Mouse (Mus musculus) megakaryocyte, adult 5-6 weeks (primary cell): Measurements from ENCODE around the gene Iqsec1. TPM values are rescaled to one million over a fixed set of nuclear protein-coding genes. Genes with fewer than 3 reads are reported as not detected.

Experiments used
- ATAC-seq: 2 replicates; pipeline ENCODE4 v1.8.0; 2016; ENCODE audit warnings: mild to moderate bottlenecking, inconsistent platforms; ENCODE audit not compliant: poor library complexity, severe bottlenecking
- total RNA-seq, 2 experiments: library from RNA; stranded (forward) in 1 of 2; stranded (reverse) in 1 of 2; fragments of 153-499, 151-499 nt in 1 of 2; fragments of 221-1000, 200-1000 nt in 1 of 2; gene quantifications; 2 replicates each; pipeline versions ENCODE4 v1.2.3 to v1.2.4; 2015 to 2017

Iqsec1 gene
- total RNA-seq, 2 experiments from 2014 or later = 12.2 to 58.0 TPM

DNA sequence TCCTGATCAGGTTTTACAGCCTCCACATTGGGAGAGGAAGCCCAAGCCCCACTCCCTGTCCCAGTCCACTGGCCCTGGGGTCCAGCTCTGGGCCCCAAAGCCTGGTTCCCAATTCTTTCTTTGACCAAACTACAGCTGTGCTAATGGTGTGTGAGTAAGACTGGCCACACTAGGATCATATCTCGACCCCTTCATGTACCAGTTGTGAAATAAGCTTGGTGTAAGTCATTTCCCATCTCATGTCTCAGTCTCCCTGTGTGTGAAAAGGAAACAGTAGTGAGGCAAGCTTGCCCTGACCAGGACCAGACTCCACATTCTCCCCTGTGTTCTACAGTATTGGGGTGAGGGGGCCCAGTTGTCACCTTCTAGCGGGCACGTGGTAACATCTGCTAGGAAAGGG, 200.9 kb downstream of the Iqsec1 start:
- ATAC-seq = peak; percentile 33

DNA sequence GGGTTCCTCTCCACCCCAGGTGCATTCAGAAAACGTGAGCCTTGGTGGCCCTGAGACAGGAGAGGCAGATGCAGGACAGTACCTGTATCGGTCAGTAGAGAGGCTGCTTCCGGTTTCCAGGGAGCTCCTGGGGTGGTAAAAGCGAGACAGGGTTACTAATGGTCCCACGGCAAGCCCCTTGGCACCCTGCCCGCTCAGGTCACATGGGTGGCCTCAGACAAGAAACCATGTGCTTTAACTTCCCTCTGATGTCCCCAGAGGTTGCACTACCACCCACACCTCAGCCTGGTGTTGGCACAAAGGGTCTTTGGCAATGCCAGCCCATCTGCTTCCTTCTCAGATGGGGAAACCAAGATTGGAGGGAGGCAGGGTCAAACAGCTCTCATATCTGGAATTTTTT, 201.4 kb downstream of the Iqsec1 start:
- ATAC-seq = peak; percentile 74

DNA sequence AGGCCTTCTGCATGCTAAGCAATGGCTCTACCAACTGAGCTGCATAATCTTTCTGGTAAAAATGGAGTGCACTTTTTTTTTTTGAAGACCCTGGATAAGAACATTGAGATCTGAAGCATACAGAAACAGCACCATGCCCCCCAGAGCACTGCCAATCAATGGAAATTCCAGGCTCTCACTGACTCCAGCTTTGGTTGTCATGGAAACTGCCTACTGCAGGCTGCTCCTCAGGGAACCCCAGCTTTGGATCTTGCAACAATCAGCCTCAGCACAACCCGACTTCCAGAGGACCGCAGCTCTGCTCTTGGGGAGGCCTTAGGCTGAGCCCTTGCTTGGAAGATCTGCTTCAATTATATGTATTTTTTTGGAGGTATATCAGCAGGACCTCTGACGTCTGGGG, 201.9 kb downstream of the Iqsec1 start:
- ATAC-seq = no peak

DNA sequence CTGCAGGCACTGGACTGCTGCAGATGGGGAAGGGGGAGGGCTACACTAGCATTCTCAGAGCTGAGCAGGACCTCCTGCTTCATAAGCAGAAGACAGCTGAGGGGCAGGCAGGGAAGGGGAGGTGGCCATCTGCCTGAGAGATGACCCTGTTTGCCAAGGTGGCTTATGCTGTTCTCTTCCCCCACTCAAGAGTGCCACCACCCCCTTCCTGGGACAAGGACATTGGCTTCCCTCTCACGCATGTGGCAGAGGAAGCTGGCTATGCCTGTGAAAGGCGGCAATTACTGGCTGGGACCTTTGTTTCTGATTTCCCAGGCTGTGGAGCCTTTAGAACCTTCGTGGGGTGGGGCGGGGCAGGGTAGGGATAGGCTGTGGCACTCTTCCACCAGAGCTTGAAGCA, 204.5 kb downstream of the Iqsec1 start:
- ATAC-seq = no peak

DNA sequence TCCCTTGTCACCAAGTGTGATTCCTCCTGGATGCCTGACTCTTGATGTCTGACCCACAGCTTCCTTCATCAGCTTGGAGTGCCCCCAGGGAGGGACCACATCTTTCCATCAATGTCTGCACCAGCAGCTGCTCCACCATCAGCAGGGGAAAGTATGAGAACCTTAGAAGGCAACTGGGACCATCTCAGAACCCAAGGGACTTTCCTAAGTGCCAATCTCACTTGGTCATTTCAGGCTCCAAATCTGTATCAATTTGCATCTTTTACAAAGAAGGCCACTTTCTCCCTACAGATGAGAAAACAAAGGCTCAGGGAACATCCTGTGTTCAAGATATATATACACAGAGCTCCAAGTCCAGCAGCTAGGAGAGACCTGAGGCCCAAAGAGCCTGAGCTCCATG, 205.3 kb downstream of the Iqsec1 start:
- no peak for ATAC-seq

DNA sequence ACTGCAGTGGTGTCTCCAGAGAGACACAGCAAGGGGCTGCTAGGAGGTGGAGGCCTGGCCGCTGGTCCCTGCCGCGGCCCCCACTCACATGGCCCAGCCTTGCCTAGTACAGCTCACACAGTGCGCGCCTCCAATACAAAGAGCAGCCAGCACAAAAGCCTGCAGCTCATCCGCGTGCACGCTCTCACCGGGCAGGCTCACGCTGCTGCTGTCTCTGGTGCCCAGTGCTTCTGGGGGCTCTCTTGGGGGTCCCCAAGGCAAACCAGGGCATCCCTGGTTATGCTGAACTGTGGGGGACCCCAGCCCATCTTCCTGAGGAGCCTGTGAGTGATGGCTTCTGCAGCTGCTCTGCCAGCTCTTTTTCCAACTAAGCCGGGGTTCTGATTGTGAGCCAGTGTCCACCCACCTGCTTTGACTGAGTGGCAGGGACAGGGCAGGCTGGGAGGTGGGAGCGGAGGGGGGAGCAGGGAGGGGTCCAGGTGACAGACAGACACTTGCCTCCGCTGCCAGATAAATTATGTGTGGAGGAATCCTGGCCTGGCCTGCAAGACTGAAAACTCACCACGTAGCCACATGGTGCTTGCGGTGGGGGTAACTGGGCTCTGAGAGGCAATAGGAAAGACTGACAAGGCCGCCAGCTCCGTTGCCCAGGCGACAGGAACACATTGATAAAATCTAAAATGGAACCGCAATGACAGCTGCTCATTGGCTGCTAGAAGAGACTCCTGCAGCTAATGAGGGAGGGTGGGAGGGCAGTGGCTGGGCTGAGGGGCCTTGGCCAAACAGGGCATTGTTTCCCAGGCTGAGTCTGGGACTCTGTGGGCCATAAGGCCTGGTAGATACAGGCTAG, 206.3 kb downstream of the Iqsec1 start:
- peak; percentile 34 for ATAC-seq

DNA sequence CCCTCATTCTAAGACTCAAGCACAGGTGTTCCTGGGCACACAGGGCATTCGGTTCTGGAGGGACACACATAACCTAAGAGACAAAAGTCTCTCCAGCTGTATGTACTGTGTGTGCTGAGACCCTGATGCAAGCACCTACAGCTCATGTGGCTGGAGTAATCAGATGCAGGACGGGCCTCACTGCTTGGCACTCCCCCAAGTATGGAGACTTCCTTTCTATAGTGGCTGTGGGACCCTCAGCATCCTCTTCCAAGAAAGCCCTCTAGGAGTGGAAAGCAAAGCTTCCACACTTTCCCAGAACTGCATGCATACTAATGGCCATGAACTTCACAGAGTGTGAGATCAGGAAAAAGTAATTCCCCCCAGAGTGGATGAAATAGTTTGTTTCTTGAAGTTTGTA, 208.0 kb downstream of the Iqsec1 start:
- no peak for ATAC-seq

DNA sequence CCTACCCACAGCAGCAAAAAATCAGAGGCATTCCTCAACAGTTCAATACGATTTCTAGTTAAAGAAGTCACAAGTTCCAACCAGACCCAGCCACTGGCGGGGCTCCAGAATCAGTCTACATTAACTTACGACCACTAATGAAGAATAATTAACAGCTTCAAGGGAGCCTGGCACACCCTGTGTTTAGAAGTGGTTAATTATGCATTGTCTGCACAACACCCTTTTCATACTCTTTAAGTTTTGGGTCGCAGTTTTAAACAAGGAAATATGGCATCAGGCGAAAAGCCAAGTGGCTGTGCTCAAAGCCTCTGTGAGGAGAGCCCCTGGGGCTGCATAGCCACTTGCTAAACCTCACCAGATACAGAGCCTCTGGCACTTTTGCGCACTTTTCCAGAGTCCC, 209.6 kb downstream of the Iqsec1 start:
- ATAC-seq = no peak

DNA sequence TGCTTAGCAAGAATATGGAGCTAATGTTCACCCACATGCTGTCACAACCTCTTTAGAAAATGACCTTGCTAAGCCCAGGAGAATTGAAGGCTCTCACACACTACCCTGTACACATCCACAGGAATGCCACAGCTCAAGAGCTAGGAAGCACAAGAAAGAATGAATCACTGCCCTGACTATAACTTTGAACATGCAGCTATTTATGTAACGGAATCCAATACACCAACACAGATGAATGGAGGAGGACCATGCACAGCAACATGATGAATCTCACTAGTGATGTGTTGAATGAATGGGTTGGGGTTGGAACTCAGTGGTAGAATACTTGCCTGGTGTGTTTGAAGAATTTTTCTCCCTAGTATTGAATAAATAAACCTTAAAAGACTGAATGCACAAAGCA, 211.2 kb downstream of the Iqsec1 start:
- no peak for ATAC-seq

DNA sequence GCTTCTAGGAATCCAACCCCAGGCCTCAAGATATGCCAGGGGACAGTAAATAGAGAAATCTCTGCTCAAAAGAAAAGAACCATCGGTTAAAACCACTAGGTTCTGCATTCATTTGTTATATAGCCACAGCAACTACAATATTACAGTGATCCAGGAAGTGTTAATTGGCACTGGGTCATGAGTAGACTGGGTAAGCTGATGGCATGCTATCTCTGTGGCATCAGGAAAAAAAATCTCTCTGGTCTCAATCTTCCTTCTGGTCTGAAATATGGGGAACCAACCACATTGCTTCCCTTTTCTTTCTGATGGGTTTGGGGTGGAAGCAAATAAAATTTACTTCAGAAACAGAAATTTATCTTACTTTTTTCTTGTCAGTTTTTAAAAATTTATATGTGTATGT, 212.9 kb downstream of the Iqsec1 start:
- no peak for ATAC-seq

DNA sequence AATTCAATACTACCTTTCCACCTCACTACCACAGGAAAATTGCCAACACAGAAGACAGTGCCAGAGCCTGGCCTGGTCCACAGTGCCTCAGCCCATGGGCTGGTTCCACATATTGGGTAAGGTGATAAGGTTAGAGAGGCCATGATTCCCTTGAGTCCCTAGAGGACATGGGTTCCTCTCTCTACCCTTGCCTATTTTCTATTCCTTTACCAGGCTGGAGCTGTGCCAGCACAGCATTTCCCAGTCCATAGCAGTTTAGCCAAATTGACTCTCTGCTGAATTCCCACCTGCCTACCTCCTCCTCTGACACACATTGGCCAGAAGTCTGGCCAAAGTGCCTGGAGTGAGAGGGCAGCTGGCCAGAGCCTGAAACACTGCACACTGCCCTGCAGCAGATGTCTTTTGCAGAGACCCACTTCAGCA, 214.7 kb downstream of the Iqsec1 start:
- no peak for ATAC-seq

DNA sequence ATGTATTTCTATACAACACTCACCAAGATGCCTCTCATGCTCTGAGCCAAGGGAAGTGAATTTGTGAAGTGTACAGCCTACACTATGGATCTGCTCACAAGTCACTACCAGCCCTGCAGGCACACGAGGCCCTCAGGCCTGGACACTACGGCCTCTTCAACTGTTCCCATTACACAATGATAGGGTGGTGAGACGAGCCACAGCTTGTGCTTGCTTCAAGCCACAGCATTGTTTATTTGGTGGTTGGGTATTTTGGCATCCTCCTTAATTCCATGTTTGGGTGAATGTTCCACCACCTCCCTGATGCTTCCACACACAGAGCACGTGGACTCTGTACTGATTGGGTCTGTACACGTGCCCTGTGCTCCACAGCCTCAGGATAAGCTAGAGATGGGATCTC, 216.4 kb downstream of the Iqsec1 start:
- ATAC-seq = no peak

DNA sequence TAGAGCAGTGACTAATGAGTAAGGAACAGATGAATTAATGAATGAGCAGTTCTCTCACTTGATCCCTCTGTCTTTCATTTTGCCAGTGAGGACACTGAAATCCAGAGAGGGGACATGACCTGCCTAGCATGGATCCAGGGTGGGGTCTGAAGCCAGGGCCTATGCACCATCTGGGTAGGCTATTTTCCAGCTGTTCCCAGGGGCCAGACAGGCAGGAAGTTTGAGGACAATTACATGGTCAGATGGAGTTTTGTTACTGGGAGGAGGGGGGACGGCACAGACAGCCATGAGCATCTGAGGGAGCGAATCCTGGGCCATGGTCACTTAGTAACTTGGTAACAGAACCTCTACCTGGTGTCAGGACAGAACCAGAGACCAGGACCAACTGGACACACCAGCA, 220.0 kb downstream of the Iqsec1 start:
- no peak for ATAC-seq

DNA sequence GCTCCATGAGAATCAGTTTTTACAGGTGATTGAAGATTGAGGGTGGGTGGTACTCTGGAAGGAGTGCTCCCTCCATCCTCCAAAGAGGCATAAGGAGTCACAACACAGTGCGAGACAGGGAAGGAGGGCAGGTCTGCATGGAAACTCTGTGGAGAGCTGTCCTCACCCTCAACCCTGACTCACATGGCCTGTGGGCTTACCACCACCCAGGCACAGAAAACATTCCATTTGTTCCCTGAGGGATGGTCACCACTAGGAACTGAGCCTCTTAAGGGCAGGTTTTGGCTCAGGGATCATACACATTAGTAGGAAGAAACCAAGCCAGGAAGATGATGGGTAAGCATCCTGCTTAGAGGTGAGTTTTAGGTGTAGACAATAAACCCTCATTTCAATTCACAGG, 220.6 kb downstream of the Iqsec1 start:
- ATAC-seq = no peak

DNA sequence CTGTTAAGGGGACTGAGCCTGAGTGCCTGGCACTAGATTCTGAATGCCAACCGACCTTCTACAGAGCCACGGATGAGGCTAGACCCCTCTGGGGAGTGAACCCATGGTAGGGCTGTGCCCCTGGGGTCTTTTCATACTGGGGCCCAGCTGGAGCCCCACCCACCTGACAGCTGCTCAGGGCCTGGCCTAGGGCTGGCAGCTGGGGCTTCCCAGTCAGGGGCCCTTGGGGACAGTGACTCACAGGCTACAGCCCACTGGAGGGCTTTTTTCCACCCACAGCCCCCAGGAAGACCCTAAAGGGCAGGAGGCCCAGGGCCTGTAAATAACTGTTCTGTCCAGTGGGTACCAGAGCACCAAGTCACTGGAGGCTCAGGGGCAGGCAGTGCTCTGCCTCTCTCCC, 223.7 kb downstream of the Iqsec1 start:
- ATAC-seq = no peak

DNA sequence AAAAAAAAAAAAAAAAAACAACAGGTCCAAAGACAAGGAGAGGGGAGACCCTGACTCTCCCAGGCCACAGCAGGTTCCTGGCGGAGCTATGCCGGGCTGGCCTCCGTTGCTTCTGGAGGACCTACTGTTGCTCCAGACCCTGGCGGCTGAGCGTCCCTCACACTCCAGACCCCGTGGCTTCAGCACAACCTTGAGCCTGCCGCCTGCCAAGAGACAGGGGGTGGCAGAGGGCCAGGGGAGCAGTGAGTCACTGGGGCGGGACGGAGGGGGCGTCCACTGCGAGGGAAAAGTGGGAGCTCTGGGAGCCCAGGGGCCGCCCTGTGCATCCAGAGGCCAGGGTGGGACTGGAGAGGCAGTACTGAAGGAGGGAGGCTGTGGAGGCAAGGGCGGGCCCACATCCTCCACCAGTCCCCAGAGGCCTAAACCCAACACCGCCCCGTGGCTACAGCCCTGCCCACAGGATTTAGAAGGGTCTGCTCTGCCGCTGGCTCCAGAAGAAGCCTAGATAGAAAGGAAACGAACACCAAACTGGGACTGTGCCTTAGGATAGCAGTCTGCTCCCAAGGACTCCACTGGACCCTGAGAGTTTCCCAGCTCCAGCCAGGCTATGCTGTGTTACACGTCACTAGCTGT, 224.4 kb downstream of the Iqsec1 start:
- ATAC-seq = peak; percentile 17; the same call in 1 of the 2 replicates

DNA sequence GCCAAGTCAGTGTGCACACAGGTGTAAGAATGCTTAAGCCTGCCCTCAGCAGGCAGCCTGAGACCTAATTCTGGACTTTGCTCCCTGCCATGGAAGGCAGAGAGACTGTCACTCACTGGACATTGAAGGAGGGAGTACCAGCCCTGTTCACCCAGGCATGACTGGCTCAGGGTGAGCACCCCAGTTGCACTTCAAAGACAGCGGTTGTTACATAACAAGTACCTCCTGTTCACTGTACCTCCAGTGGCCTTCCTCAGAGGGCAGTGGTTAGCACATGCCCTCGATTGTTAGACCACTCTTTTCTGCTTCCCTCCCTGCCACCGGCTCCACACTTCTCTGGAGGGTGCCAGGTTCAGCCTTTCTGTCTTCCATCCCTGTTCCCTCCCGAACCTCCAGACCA, 225.2 kb downstream of the Iqsec1 start:
- peak; percentile 15; the same call in 1 of the 2 replicates for ATAC-seq

DNA sequence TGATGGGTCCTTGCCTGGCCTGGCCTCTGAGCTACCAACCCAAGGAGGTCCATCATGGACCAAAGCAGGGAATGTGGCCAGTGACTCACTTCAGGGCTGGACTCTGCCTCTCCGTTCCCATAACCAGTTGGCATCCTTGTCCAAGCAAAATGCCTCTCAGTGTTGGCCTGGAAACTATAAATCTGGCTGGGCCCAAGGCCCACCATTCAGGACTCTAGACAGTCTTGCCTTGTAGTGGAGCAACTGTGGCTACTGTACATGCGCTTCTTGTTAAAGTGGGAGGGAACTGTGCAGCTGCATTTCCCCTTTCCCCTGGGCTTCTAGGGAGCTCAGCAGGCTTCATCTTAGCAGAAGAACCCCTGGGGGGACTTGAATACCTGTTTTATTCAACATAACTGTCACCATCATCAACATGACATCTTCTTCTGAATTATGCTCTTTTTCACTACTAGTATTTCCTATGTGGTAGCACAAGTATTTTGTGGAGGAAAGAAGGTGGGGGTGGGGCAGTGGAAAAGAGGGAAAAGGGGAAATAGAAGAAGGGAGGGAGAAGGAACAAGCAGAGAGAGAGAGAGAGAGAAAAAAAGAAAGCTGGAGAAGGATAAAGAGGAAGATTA, 226.3 kb downstream of the Iqsec1 start:
- ATAC-seq = 0 out of 2 replicates have a peak, but pooled peaks have one; percentile 17

DNA sequence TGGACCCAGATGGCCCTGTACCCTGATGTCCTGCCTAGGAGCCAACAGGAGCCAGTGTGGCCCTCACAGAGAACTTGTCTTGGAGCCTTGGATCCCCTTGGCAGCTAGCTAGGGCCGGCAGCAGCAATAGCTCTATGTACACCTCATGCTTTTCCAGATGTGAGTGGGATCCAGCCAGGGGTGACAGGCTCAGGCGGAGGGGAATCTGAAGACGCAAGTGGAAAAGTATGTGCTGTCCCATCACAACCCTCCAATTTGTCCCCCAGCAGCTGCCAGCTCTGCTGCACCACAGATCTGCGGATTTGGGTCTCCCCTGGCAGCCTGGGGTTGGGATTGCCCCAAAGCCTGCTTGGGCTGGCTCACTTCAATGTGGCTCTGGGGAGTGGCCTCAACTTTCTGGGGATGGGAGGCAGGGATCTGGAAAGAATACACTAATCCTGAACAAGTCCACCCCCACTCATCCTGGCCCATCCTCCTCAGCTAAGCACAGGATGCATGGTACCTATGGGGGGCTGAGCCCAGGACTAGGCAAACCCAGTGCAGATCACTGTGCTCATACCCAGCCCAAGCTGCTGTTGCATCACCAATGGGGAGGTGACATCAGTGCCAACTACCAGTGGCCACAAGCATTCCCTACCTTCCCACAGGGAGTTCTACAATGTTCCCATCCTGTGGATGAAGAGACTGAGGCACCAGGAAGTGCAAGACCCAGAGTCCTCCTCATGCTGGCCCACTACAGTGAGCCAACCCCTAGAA, 227.0 kb downstream of the Iqsec1 start:
- ATAC-seq = no peak

DNA sequence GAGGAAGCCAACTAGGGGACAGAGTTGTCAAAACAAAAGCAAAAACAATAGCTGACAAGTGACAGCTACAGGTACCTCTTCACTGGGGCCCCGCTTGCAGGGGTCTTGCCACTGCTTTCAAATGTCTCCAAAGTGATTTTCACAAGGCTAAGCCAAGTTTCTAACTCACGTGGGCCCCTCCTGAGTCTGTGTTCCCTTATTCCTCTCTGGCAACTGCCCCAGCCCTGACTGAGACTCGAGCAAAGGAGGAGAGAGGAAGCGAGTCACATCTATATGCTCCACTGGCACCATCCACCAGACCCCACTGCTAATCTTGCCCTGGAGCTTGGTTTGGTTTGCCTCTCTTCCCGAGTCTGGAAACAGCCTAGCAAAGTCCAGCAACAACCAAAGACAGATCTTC, 227.6 kb downstream of the Iqsec1 start:
- ATAC-seq = no peak

DNA sequence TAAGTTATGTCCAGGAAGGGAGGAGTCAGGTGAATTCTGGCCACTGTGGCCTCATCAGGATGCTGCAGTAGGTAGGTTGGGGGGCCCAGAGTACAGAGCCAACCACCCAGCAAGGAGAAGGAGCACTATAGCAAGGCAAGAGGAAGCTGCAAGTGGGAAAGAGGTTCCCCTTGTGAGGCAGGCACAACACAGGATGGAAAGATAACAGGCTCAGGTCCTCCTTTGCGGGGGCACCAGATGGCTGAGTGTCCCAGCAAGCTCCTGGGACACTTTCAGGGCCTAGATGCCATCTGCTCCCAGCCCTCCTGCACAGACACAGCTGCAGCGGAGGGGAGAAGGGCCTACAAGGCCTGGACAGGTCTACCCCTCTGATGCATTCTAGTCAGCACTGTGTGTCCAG, 228.7 kb downstream of the Iqsec1 start:
- ATAC-seq = no peak
